In genomic region chr10:69328656-69329046, GRCm38 (mm10) we compare ENCODE assay signal across 18 mouse cellular contexts. TPM values are rescaled to one million over a fixed set of nuclear protein-coding genes. Genes with fewer than 3 reads are reported as not detected.
DNase-seq lines count a peak whose midpoint lies in the region; ATAC-seq lines count a peak whose summit lies in the region.
"Had no signal": no experiment of that assay in that cellular context is flagged by ENCODE, and none has a peak within 500 bp of the region (broad histone marks: within the 10 kb centered on the region; RNA-seq: fewer than 3 reads in every experiment).

No protein-coding gene starts in this region.

- DNase-seq in midbrain, embryonic 10.5 days (ENCODE audit: low spot score) = no peak
- peak; percentile 30 for DNase-seq in retina, embryonic 14.5 days (ENCODE audit: low spot score)
- DNase-seq in lung, postnatal 10 days = no peak
- DNase-seq in left cerebral cortex, postnatal 25 days (ENCODE audit: low spot score in 2 of 2) = no peak
- DNase-seq: adrenal gland, postnatal 14 days; cerebellum, postnatal 10 days; gastrocnemius, postnatal 10 days; heart, adult 2 months; heart, postnatal 10 days; kidney, adult 11 months; kidney, postnatal 14 days; left cerebral cortex, postnatal 4 days; lung, adult 2 months; right cerebral cortex, postnatal 25 days had no signal

- H3K36me3 ChIP-seq in midbrain, embryonic 13.5 days = no peaks in the 10 kb centered on the region
- H3K36me3 ChIP-seq in midbrain, embryonic 10.5 days = peaks cover 8% of the 10 kb centered on the region; the same call in 1 of the 2 replicates
- peaks cover 8% of the 10 kb centered on the region for H3K36me3 ChIP-seq in liver, embryonic 15.5 days (replicated peaks)
- peaks cover 10% of the 10 kb centered on the region for H3K36me3 ChIP-seq in kidney, embryonic 15.5 days

- peaks cover 11% of the 10 kb centered on the region for H3K4me1 ChIP-seq in midbrain, embryonic 13.5 days (replicated peaks)
- no peaks in the 10 kb centered on the region; the same call in 1 of the 2 replicates for H3K4me1 ChIP-seq in midbrain, embryonic 10.5 days
- H3K4me1 ChIP-seq in liver, embryonic 15.5 days (replicated peaks) = peaks cover 12% of the 10 kb centered on the region
- no peaks in the 10 kb centered on the region for H3K4me1 ChIP-seq in kidney, embryonic 15.5 days

- intact Hi-C loops in left cerebral cortex, postnatal 25 days (cut with DNase I) = no loop called here

- 60% methylated on average over 4 of the region's 4 CpGs for WGBS in midbrain, embryonic 13.5 days
- 85% methylated on average over 4 of the region's 4 CpGs for WGBS in midbrain, embryonic 10.5 days
- WGBS in liver, embryonic 15.5 days (ENCODE audit: insufficient replicate concordance) = 35% methylated on average over 4 of the region's 4 CpGs
- 77% methylated on average over 4 of the region's 4 CpGs for WGBS in kidney, embryonic 15.5 days

- H3K27me3 ChIP-seq in midbrain, embryonic 13.5 days = no peaks in the 10 kb centered on the region
- no peaks in the 10 kb centered on the region for H3K27me3 ChIP-seq in midbrain, embryonic 10.5 days (ENCODE audit: low read depth, poor library complexity, severe bottlenecking)
- no peaks in the 10 kb centered on the region for H3K27me3 ChIP-seq in liver, embryonic 15.5 days
- H3K27me3 ChIP-seq in kidney, embryonic 15.5 days = no peaks in the 10 kb centered on the region

- ATAC-seq in midbrain, embryonic 13.5 days = peak; percentile 81
- ATAC-seq in erythroid progenitor cell, adult 5-6 weeks (replicated peaks; ENCODE audit: low FRiP score, poor library complexity, severe bottlenecking) = peak; percentile 67
- peak; percentile 62 for ATAC-seq in liver, embryonic 15.5 days (ENCODE audit: insufficient read depth)
- no peak for ATAC-seq in kidney, embryonic 15.5 days (replicated peaks; ENCODE audit: low FRiP score)

- no peak overlapping the region for H3K9ac ChIP-seq in midbrain, embryonic 13.5 days (replicated peaks)
- no peak overlapping the region for H3K9ac ChIP-seq in liver, embryonic 15.5 days
- no peak overlapping the region for H3K9ac ChIP-seq in kidney, embryonic 15.5 days

- H3K4me3 ChIP-seq in midbrain, embryonic 13.5 days (replicated peaks) = no peak overlapping the region
- H3K4me3 ChIP-seq in midbrain, embryonic 10.5 days = no peak overlapping the region
- no peak overlapping the region for H3K4me3 ChIP-seq in liver, embryonic 15.5 days (replicated peaks)
- H3K4me3 ChIP-seq in kidney, embryonic 15.5 days (replicated peaks) = no peak overlapping the region
- H3K4me3 ChIP-seq: heart, adult 2 months had no signal

- H3K9me3 ChIP-seq in midbrain, embryonic 13.5 days = no peaks in the 10 kb centered on the region
- H3K9me3 ChIP-seq in midbrain, embryonic 10.5 days (replicated peaks) = no peaks in the 10 kb centered on the region
- H3K9me3 ChIP-seq in liver, embryonic 15.5 days (replicated peaks) = no peaks in the 10 kb centered on the region
- no peaks in the 10 kb centered on the region for H3K9me3 ChIP-seq in kidney, embryonic 15.5 days (replicated peaks)

- peak overlapping the region; percentile 25; the same call in 1 of the 2 replicates for H3K27ac ChIP-seq in midbrain, embryonic 13.5 days
- no peak overlapping the region for H3K27ac ChIP-seq in midbrain, embryonic 10.5 days (replicated peaks)
- no peak overlapping the region for H3K27ac ChIP-seq in liver, embryonic 15.5 days (replicated peaks)
- no peak overlapping the region for H3K27ac ChIP-seq in kidney, embryonic 15.5 days
- H3K27ac ChIP-seq: heart, adult 2 months had no signal

- H3K4me2 ChIP-seq in midbrain, embryonic 13.5 days (replicated peaks) = no peak overlapping the region
- no peak overlapping the region for H3K4me2 ChIP-seq in liver, embryonic 15.5 days
- H3K4me2 ChIP-seq in kidney, embryonic 15.5 days = no peak overlapping the region

RNA-seq across cellular contexts. Expression of gene Cdk1, which starts 24.1 kb away (rescaled TPM):
- polyA plus RNA-seq in midbrain, embryonic 13.5 days (2015; fragmentation: Nextera tagmentation; extraction: Ambion mirVana) = 149 and 181 TPM in 2 replicates
- polyA plus RNA-seq in midbrain, embryonic 10.5 days (2016; fragmentation: Nextera tagmentation; extraction: Ambion mirVana) = 440 and 527 TPM in 2 replicates
- 179 and 182 TPM in 2 replicates for total RNA-seq in erythroid progenitor cell, adult 5-6 weeks (2015; ENCODE audit: low replicate concordance)
- 568 and 653 TPM in 2 replicates for total RNA-seq in erythroid progenitor cell, adult 5-6 weeks (2017; ENCODE audit: low replicate concordance)
- polyA plus RNA-seq in liver, embryonic 15.5 days (2015; fragmentation: Nextera tagmentation; extraction: Ambion mirVana) = 292 and 305 TPM in 2 replicates
- polyA plus RNA-seq in kidney, embryonic 15.5 days (2015; fragmentation: Nextera tagmentation; extraction: Ambion mirVana) = 490 and 496 TPM in 2 replicates
- under 1 TPM; 0.73 to 0.87 TPM for total RNA-seq in left cerebral cortex, postnatal 25 days (2021)
